Mouse (Mus musculus): ENCODE measurements around the gene Chst1.

Gene Chst1

GRCm38 (mm10) chr2:92599487-92600347, at the start of gene Chst1:
Gene Chst1, plus strand, starts transcription at chr2:92599707.
- no peak for DNase-seq (ENCODE audit: low spot score)

GRCm38 (mm10) chr2:92550051-92550450, 49.5 kb upstream of the Chst1 start:
- no peak for DNase-seq (ENCODE audit: low spot score)

- no peak for DNase-seq (ENCODE audit: low spot score)
These were observed 45.0 kb upstream of the Chst1 start for GRCm38 (mm10) chr2:92554536-92554935.

GRCm38 (mm10) chr2:92562930-92563329, 36.6 kb upstream of the Chst1 start:
- DNase-seq (ENCODE audit: low spot score), result no peak

GRCm38 (mm10) chr2:92570623-92571022, 28.9 kb upstream of the Chst1 start:
- DNase-seq (ENCODE audit: low spot score), result no peak

GRCm38 (mm10) chr2:92577824-92578223, 21.7 kb upstream of the Chst1 start:
- DNase-seq (ENCODE audit: low spot score), result no peak

- DNase-seq (ENCODE audit: low spot score), result no peak
These were observed 18.2 kb upstream of the Chst1 start for GRCm38 (mm10) chr2:92581302-92581701.

- DNase-seq (ENCODE audit: low spot score), result no peak
These were observed 16.9 kb upstream of the Chst1 start for GRCm38 (mm10) chr2:92582596-92582995.

GRCm38 (mm10) chr2:92587806-92588205, 11.7 kb upstream of the Chst1 start:
- DNase-seq (ENCODE audit: low spot score), result no peak

GRCm38 (mm10) chr2:92594929-92595730, 4.4 kb upstream of the Chst1 start:
- DNase-seq (ENCODE audit: low spot score), result no peak

GRCm38 (mm10) chr2:92597291-92597690, 2.2 kb upstream of the Chst1 start:
- no peak for DNase-seq (ENCODE audit: low spot score)

- no peak for DNase-seq (ENCODE audit: low spot score)
These were observed 493 bp upstream of the Chst1 start for GRCm38 (mm10) chr2:92598941-92599486.

- DNase-seq (ENCODE audit: low spot score), result no peak
These were observed 802 bp downstream of the Chst1 start for GRCm38 (mm10) chr2:92600348-92600670.

GRCm38 (mm10) chr2:92601246-92601645, 1.7 kb downstream of the Chst1 start:
- no peak for DNase-seq (ENCODE audit: low spot score)

- no peak for DNase-seq (ENCODE audit: low spot score)
These were observed 2.6 kb downstream of the Chst1 start for GRCm38 (mm10) chr2:92602073-92602472.

- no peak for DNase-seq (ENCODE audit: low spot score)
These were observed 4.1 kb downstream of the Chst1 start for GRCm38 (mm10) chr2:92603591-92603990.

- DNase-seq (ENCODE audit: low spot score), result no peak
These were observed 5.1 kb downstream of the Chst1 start for GRCm38 (mm10) chr2:92604565-92604964.

GRCm38 (mm10) chr2:92605995-92606394, 6.5 kb downstream of the Chst1 start:
- DNase-seq (ENCODE audit: low spot score), result no peak

GRCm38 (mm10) chr2:92607153-92607552, 7.6 kb downstream of the Chst1 start:
- DNase-seq (ENCODE audit: low spot score), result no peak

- DNase-seq (ENCODE audit: low spot score), result no peak
These were observed 8.1 kb downstream of the Chst1 start for GRCm38 (mm10) chr2:92607592-92607991.

- no peak for DNase-seq (ENCODE audit: low spot score)
These were observed 8.6 kb downstream of the Chst1 start for GRCm38 (mm10) chr2:92608013-92608619.

- peak; percentile 39 for DNase-seq (ENCODE audit: low spot score)
These were observed 9.5 kb downstream of the Chst1 start for GRCm38 (mm10) chr2:92608810-92609581.
